ENCODE assay signal across 26 mouse cellular contexts in the genomic region with DNA sequence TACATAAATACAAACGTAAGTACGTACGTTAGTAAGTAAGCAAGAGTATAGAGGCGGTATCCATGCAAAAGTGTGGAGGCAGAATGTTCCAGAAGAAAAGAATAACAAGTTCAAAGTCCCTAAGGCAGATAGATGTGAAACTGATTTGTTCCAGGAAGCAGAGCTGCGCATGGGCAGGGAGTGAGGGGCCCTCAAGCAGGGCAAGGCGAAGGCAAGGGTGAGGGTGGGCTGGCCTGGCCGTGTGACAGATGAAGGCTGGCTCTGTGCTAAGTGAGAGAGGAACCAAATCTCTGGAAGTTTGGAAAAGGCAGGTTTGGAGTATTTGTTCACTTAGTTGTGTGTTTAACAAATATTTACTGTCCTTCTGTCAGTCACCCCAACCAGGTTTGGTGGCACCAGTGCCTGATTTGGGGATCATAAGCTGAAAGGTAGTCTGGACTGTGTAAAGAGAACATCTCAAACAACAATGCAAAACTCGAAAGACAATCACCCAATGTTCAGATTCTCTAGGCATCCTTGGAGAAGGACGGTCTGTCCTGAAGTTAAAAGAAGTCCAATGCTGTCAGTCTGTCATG. TPM values are rescaled to one million over a fixed set of nuclear protein-coding genes. Genes with fewer than 3 reads are reported as not detected.
DNase-seq lines count a peak whose midpoint lies in the region; ATAC-seq and TF ChIP-seq lines count a peak whose summit lies in the region.
"Had no signal": no experiment of that assay in that cellular context is flagged by ENCODE, and none has a peak within 500 bp of the region (broad histone marks: within the 10 kb centered on the region; RNA-seq: fewer than 3 reads in every experiment).

No protein-coding gene starts in this region.

- no peak for TF ChIP-seq RAD21 in CH12.LX (IDR thresholded peaks at IDR 0.05; ENCODE audit: low read depth, low read length)

- H3K27ac ChIP-seq in liver, adult 2 months (replicated peaks; ENCODE audit: insufficient read depth, low read depth, low read length) = peak overlapping the region; percentile 86
- no peak overlapping the region for H3K27ac ChIP-seq in liver, embryonic 11.5 days (ENCODE audit: low read depth, low read length)
- H3K27ac ChIP-seq in CH12.LX (ENCODE audit: insufficient read depth, low read depth) = no peak overlapping the region
- H3K27ac ChIP-seq in liver, postnatal 0 days (ENCODE audit: low read depth) = peak overlapping the region; percentile 84
- H3K27ac ChIP-seq: embryonic facial prominence, embryonic 10.5 days; embryonic facial prominence, embryonic 13.5 days; forebrain, embryonic 12.5 days; forebrain, embryonic 15.5 days; heart, adult 2 months; heart, embryonic 10.5 days; heart, embryonic 13.5 days; hindbrain, embryonic 12.5 days; hindbrain, embryonic 15.5 days had no signal

- H3K4me2 ChIP-seq in liver, embryonic 11.5 days = no peak overlapping the region
- no peak overlapping the region for H3K4me2 ChIP-seq in CH12.LX (ENCODE audit: insufficient read depth, low read depth, poor library complexity, severe bottlenecking)
- no peak overlapping the region for H3K4me2 ChIP-seq in liver, postnatal 0 days (ENCODE audit: low read depth, low read length)
- H3K4me2 ChIP-seq: embryonic facial prominence, embryonic 13.5 days; forebrain, embryonic 12.5 days; forebrain, embryonic 15.5 days; heart, embryonic 13.5 days; hindbrain, embryonic 12.5 days; hindbrain, embryonic 15.5 days had no signal

- no peaks in the 10 kb centered on the region for H3K9me3 ChIP-seq in liver, embryonic 11.5 days (ENCODE audit: control insufficient read depth, low read length)
- H3K9me3 ChIP-seq in CH12.LX (replicated peaks; ENCODE audit: low read length) = no peaks in the 10 kb centered on the region
- H3K9me3 ChIP-seq in liver, postnatal 0 days (ENCODE audit: low read length) = no peaks in the 10 kb centered on the region
- H3K9me3 ChIP-seq: embryonic facial prominence, embryonic 10.5 days; embryonic facial prominence, embryonic 13.5 days; forebrain, embryonic 12.5 days; forebrain, embryonic 15.5 days; heart, embryonic 10.5 days; heart, embryonic 13.5 days; hindbrain, embryonic 12.5 days; hindbrain, embryonic 15.5 days had no signal

- TF ChIP-seq CTCF in liver, adult 2 months (IDR thresholded peaks at IDR 0.05; ENCODE audit: low read depth, low read length) = no peak
- TF ChIP-seq CTCF in CH12.LX (conservative IDR thresholded peaks at IDR 0.05 in 1 of 2, IDR thresholded peaks at IDR 0.05 in 1 of 2; ENCODE audit: low read depth in 2 of 2, low read length in 2 of 2) = no peak
- no peak for TF ChIP-seq CTCF in liver, postnatal 0 days (IDR thresholded peaks at IDR 0.05; ENCODE audit: low read depth)

- no peak for TF ChIP-seq POLR2A in liver, adult 2 months (IDR thresholded peaks at IDR 0.05; ENCODE audit: extremely low read depth, insufficient read depth, low read length)
- TF ChIP-seq POLR2A in CH12.LX (IDR thresholded peaks at IDR 0.05; ENCODE audit: low read depth, low read length) = no peak

- WGBS in liver, adult 2 months = 20% methylated on average over 9 of the region's 9 CpGs
- WGBS in liver, embryonic 11.5 days = 75% methylated on average over 9 of the region's 9 CpGs
- 59% methylated on average over 9 of the region's 9 CpGs for WGBS in liver, postnatal 0 days (ENCODE audit: insufficient replicate concordance)

- peaks cover 32% of the 10 kb centered on the region for H3K4me1 ChIP-seq in liver, adult 2 months (ENCODE audit: control insufficient read depth, insufficient read depth, low read length)
- no peaks in the 10 kb centered on the region for H3K4me1 ChIP-seq in liver, embryonic 11.5 days (replicated peaks; ENCODE audit: control insufficient read depth, insufficient read depth, low read length)
- H3K4me1 ChIP-seq in CH12.LX (ENCODE audit: control insufficient read depth in 1 of 2, insufficient read depth in 2 of 2) = no peaks in the 10 kb centered on the region
- peaks cover 19% of the 10 kb centered on the region for H3K4me1 ChIP-seq in liver, postnatal 0 days (ENCODE audit: insufficient read depth)
- H3K4me1 ChIP-seq: forebrain, embryonic 12.5 days; forebrain, embryonic 15.5 days; hindbrain, embryonic 12.5 days; hindbrain, embryonic 15.5 days had no signal

- H3K9ac ChIP-seq in liver, adult 2 months (ENCODE audit: low read depth, low read length) = peak overlapping the region; percentile 60
- no peak overlapping the region for H3K9ac ChIP-seq in liver, embryonic 11.5 days (ENCODE audit: low read depth, low read length)
- no peak overlapping the region for H3K9ac ChIP-seq in CH12.LX (ENCODE audit: insufficient read depth, low read depth)
- no peak overlapping the region for H3K9ac ChIP-seq in liver, postnatal 0 days (replicated peaks)
- H3K9ac ChIP-seq: embryonic facial prominence, embryonic 13.5 days; forebrain, embryonic 12.5 days; forebrain, embryonic 15.5 days; heart, embryonic 13.5 days; hindbrain, embryonic 12.5 days; hindbrain, embryonic 15.5 days had no signal

- dilution Hi-C loops in CH12.LX (cut with MboI; ENCODE audit: extremely low pct_ligation_motif_present, extremely low pct_unique_long_range_greater_than_20kb, low sequenced_read_pairs) = no loop called here

- H3K79me2 ChIP-seq in liver, adult 2 months (ENCODE audit: control insufficient read depth, insufficient read depth, low read length) = no peaks in the 10 kb centered on the region
- H3K79me2 ChIP-seq in CH12.LX (replicated peaks; ENCODE audit: control insufficient read depth, extremely low read depth, insufficient read depth, poor library complexity, severe bottlenecking) = no peaks in the 10 kb centered on the region

- peak overlapping the region; percentile 25 for H3K4me3 ChIP-seq in liver, adult 2 months (ENCODE audit: insufficient read depth, low read depth, low read length)
- H3K4me3 ChIP-seq in liver, embryonic 11.5 days (ENCODE audit: low read depth, low read length) = no peak overlapping the region
- H3K4me3 ChIP-seq in CH12.LX (replicated peaks in 1 of 3; ENCODE audit: low read depth in 2 of 3, low read length in 2 of 3, poor library complexity in 1 of 3) = no peak overlapping the region
- H3K4me3 ChIP-seq in liver, postnatal 0 days (ENCODE audit: low read depth, low read length) = no peak overlapping the region
- H3K4me3 ChIP-seq: embryonic facial prominence, embryonic 10.5 days; embryonic facial prominence, embryonic 13.5 days; erythroblast, embryonic 14.5 days; forebrain, embryonic 12.5 days; forebrain, embryonic 15.5 days; heart, adult 2 months; heart, embryonic 10.5 days; heart, embryonic 13.5 days; hindbrain, embryonic 12.5 days; hindbrain, embryonic 15.5 days had no signal

- H3K27me3 ChIP-seq in liver, adult 2 months (ENCODE audit: control insufficient read depth, insufficient read depth, low read length) = no peaks in the 10 kb centered on the region
- H3K27me3 ChIP-seq in liver, embryonic 11.5 days (replicated peaks; ENCODE audit: control insufficient read depth, insufficient read depth, low read length) = no peaks in the 10 kb centered on the region; the same call in 1 of the 2 replicates
- peaks cover 82% of the 10 kb centered on the region for H3K27me3 ChIP-seq in CH12.LX (replicated peaks)
- no peaks in the 10 kb centered on the region for H3K27me3 ChIP-seq in liver, postnatal 0 days (ENCODE audit: insufficient read depth, low read length)
- H3K27me3 ChIP-seq: embryonic facial prominence, embryonic 13.5 days; forebrain, embryonic 12.5 days; forebrain, embryonic 15.5 days; heart, embryonic 13.5 days; hindbrain, embryonic 12.5 days; hindbrain, embryonic 15.5 days had no signal

- in situ Hi-C loops in CH12.LX (cut with MboI; ENCODE audit: low pct_ligation_motif_present, low pct_unique_long_range_greater_than_20kb, low sequenced_read_pairs) = no loop called here

- ATAC-seq in liver, embryonic 11.5 days (replicated peaks; ENCODE audit: low FRiP score) = no peak
- peak; percentile 68 for ATAC-seq in liver, postnatal 0 days
- ATAC-seq: forebrain, embryonic 15.5 days had no signal

- no peaks in the 10 kb centered on the region for H3K36me3 ChIP-seq in liver, adult 2 months (ENCODE audit: control insufficient read depth, insufficient read depth, low read length)
- H3K36me3 ChIP-seq in liver, embryonic 11.5 days (ENCODE audit: control insufficient read depth, insufficient read depth, low read length) = no peaks in the 10 kb centered on the region
- no peaks in the 10 kb centered on the region for H3K36me3 ChIP-seq in CH12.LX (replicated peaks in 1 of 2; ENCODE audit: control insufficient read depth in 1 of 2, insufficient read depth in 1 of 2, low read length in 1 of 2)
- no peaks in the 10 kb centered on the region for H3K36me3 ChIP-seq in liver, postnatal 0 days (replicated peaks; ENCODE audit: insufficient read depth, low read length)
- H3K36me3 ChIP-seq: embryonic facial prominence, embryonic 10.5 days; embryonic facial prominence, embryonic 13.5 days; forebrain, embryonic 12.5 days; forebrain, embryonic 15.5 days; heart, embryonic 10.5 days; heart, embryonic 13.5 days; hindbrain, embryonic 12.5 days; hindbrain, embryonic 15.5 days had no signal

- TF ChIP-seq EP300 in CH12.LX (IDR thresholded peaks at IDR 0.05; ENCODE audit: low read length) = no peak
- no peak; the same call in 1 of the 2 replicates for TF ChIP-seq EP300 in liver, postnatal 0 days (IDR thresholded peaks at IDR 0.05; ENCODE audit: low read depth)

- DNase-seq in liver, adult 2 months (ENCODE audit: extremely low read depth, low read depth, low spot score) = peak; percentile 92
- no peak for DNase-seq in liver, embryonic 11.5 days (ENCODE audit: low spot score)
- DNase-seq in CH12.LX (ENCODE audit: extremely low read depth) = no peak
- peak; percentile 55 for DNase-seq in liver, postnatal 0 days
- DNase-seq in lung, postnatal 4 days = no peak
- DNase-seq in heart, postnatal 4 days = no peak
- DNase-seq: adrenal gland, adult 2 months; adrenal gland, postnatal 14 days; B cell, adult 2 months; cerebellum, adult 11 months; cerebellum, adult 2 months; cerebellum, adult 9-11 months; cerebellum, postnatal 25 days; gastrocnemius, postnatal 10 days; gastrocnemius, postnatal 36 days; heart, adult 2 months; heart, postnatal 14 days had no signal

TF ChIP-seq in CH12.LX, 34 proteins besides CTCF, POLR2A, EP300 and RAD21:
- peak; percentile 55 for TF ChIP-seq NRF1 (IDR thresholded peaks at IDR 0.05; ENCODE audit: low read depth, low read length)
- no peak for TF ChIP-seq ZC3H11A (IDR thresholded peaks at IDR 0.05; ENCODE audit: low read depth, low read length)

RNA-seq across cellular contexts. Expression of a gene that starts 32.7 kb away (rescaled TPM):
- total RNA-seq in liver, adult 2 months (2014; rRNA removed) = 120 TPM in 2 replicates
- 188 and 288 TPM in 2 replicates for polyA plus RNA-seq in liver, adult 2 months (2012; rRNA removed)
- polyA plus RNA-seq in liver, embryonic 11.5 days (2014; fragmentation: Nextera tagmentation; extraction: Ambion mirVana) = 3.4 and 4.6 TPM in 2 replicates
- total RNA-seq in CH12.LX (2012; rRNA removed) (21.5 and 50.0 TPM in 2 replicates), CH12.LX (2014; rRNA removed) (15.5 and 17.2 TPM in 2 replicates)
- 15.3 and 16.5 TPM in 2 replicates for polyA plus RNA-seq in CH12.LX (2012; ENCODE audit: insufficient read length, low read depth)
- 2.8 and 3.1 TPM in 2 replicates for polyA plus RNA-seq in liver, postnatal 0 days (2015; fragmentation: Nextera tagmentation; extraction: Ambion mirVana)
- 100 to 1,000 TPM; 192 to 209 TPM for total RNA-seq in heart, postnatal 4 days (2021)

Comparison
In these comparisons a context has a peak if more than half of its experiments do, and no peak if none do; other contexts are left out.
1. DNase-seq: peak in liver, adult 2 months (single experiment) and liver, postnatal 0 days (single experiment); none in liver, embryonic 11.5 days (single experiment), CH12.LX (single experiment), lung, postnatal 4 days (0 of 2) and heart, postnatal 4 days (single experiment).
2. H3K27ac ChIP-seq: peak in liver, adult 2 months (single experiment) and liver, postnatal 0 days (single experiment); none in liver, embryonic 11.5 days (single experiment) and CH12.LX (single experiment).
3. RNA of a gene that starts 32.7 kb away (polyA plus RNA-seq): 188 to 288 TPM in liver, adult 2 months; 15.3 to 16.5 TPM in CH12.LX, 3.4 to 4.6 TPM in liver, embryonic 11.5 days and 2.8 to 3.1 TPM in liver, postnatal 0 days; every median in the first group is over 10 times any median in the second.